Mouse (Mus musculus) kidney, adult 2 months (tissue): ENCODE measurements around the gene Clk2. TPM values are rescaled to one million over a fixed set of nuclear protein-coding genes. Genes with fewer than 3 reads are reported as not detected.

Source experiments
- DNase-seq: peaks from one replicate; pipeline ENCODE4 v3.0.0; 2021
- H3K27ac ChIP-seq: fragments of 200-500 bp; 2 replicates; pipeline ENCODE4 v1.5.1; 2012; ENCODE audit warnings: low read depth, low read length, control low read depth, inconsistent platforms; ENCODE audit not compliant: insufficient read depth
- H3K27me3 ChIP-seq: fragments of 200-500 bp; replicated peaks from 2 replicates; pipeline ENCODE4 v1.6.1; 2012; ENCODE audit warnings: mild to moderate bottlenecking, moderate library complexity, low read length, inconsistent platforms; ENCODE audit not compliant: control insufficient read depth, insufficient read depth
- H3K36me3 ChIP-seq: fragments of 200-500 bp; 2 replicates; pipeline ENCODE4 v1.6.1; 2012; ENCODE audit warnings: mild to moderate bottlenecking, moderate library complexity, low read length, inconsistent platforms; ENCODE audit not compliant: control insufficient read depth, insufficient read depth
- H3K4me1 ChIP-seq: fragments of 200-500 bp; 2 replicates; pipeline ENCODE4 v1.6.1; 2011; ENCODE audit warnings: low read length; ENCODE audit not compliant: control insufficient read depth, insufficient read depth
- H3K4me3 ChIP-seq: fragments of 200-500 bp; 2 replicates; pipeline ENCODE4 v1.5.1; 2011; ENCODE audit warnings: mild to moderate bottlenecking, low read depth, low read length, control low read depth; ENCODE audit not compliant: insufficient read depth
- CTCF ChIP-seq: fragments of 200-500 bp; conservative IDR thresholded peaks from 2 replicates; pipeline ENCODE4 v1.5.1; 2011; ENCODE audit warnings: low read depth, mild to moderate bottlenecking, control low read depth, low read length, moderate library complexity, mixed read lengths; ENCODE audit not compliant: insufficient read depth, insufficient read length
- POLR2A ChIP-seq: fragments of 200-500 bp; IDR thresholded peaks from one replicate; pipeline ENCODE4 v1.6.1; 2011; ENCODE audit warnings: low read depth, low read length, control low read depth
- WGBS: fragments of 180-500 bp; shearing (Covaris S2); methylation state at CpG from one replicate; pipeline ENCODE4 v1.1.7; 2018; 5-methylcytosine and 5-hydroxymethylcytosine counted together
- polyA plus RNA-seq: library from polyadenylated mRNA; depleted of rRNA; stranded (reverse); fragments of >200 nt; gene quantifications from 2 replicates; pipeline ENCODE4 v1.2.3, GENCODE M21; 2012

Clk2 gene
- polyA plus RNA-seq, 1 experiment, result 37.8 TPM

DNA sequence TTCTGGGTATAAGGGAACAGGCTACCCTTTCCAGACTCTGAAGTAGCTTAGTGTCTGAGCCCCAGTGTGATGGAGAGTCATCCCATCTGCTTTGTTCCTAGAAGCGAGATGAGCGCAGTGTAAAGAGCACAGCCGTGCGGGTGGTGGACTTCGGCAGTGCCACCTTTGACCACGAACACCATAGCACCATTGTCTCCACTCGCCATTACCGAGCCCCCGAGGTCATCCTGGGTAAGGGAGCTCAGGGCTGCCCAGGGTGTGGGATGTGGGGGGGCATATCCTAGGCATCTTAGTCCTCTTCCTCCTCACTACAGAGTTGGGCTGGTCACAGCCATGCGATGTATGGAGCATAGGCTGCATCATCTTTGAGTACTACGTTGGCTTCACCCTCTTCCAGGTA, 10.2 kb downstream of the Clk2 start:
- no peak for TF ChIP-seq CTCF
- no peak for TF ChIP-seq POLR2A
- Histone ChIP-seq H3K27me3 (no peaks in the 10 kb centered on the region), H3K27ac (no peak overlapping the region), H3K36me3 (peaks cover 4% of the 10 kb centered on the region), H3K4me1 (peaks cover 4% of the 10 kb centered on the region), H3K4me3 (no peak overlapping the region)
- DNase-seq, result no peak
- WGBS, result 89% methylated on average over 11 of the region's 11 CpGs

GRCm38 (mm10) chr3:89175544-89175943, 10.9 kb downstream of the Clk2 start:
- H3K36me3 ChIP-seq, result peaks cover 4% of the 10 kb centered on the region
- peaks cover 4% of the 10 kb centered on the region for H3K4me1 ChIP-seq
- no peaks in the 10 kb centered on the region for H3K27me3 ChIP-seq
- WGBS, result 91% methylated on average over 10 of the region's 10 CpGs
- no peak for DNase-seq
- H3K27ac ChIP-seq, result no peak overlapping the region
- TF ChIP-seq POLR2A, result no peak
- no peak for TF ChIP-seq CTCF
- no peak overlapping the region for H3K4me3 ChIP-seq

DNA sequence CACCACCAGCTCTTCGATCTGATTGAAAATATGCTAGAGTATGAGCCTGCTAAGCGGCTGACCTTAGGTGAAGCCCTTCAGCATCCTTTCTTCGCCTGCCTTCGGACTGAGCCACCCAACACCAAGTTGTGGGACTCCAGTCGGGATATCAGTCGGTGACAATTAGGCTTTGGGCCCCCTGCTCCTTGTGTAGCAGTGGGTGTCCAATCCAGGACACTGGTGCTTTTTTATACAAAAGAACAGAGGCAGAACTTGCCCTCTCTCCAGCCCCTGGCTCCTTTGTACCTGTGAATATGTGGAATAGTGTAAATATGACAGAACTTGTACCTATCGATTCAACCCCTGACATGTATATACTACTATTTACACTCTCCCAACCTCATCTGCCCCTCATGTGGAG, 11.8 kb downstream of the Clk2 start:
- Histone ChIP-seq H3K36me3 (peaks cover 4% of the 10 kb centered on the region), H3K4me3 (no peak overlapping the region), H3K27me3 (no peaks in the 10 kb centered on the region), H3K27ac (no peak overlapping the region), H3K4me1 (peaks cover 4% of the 10 kb centered on the region)
- TF ChIP-seq POLR2A, result no peak
- no peak for DNase-seq
- 74% methylated on average over 7 of the region's 7 CpGs for WGBS

GRCm38 (mm10) chr3:89177242-89178106, 12.9 kb downstream of the Clk2 start, which contains the start of gene Scamp3:
Gene Scamp3, plus strand, starts transcription at chr3:89177473.
- H3K27ac ChIP-seq, result peak within 1 kb of the TSS; percentile 71
- H3K4me3 ChIP-seq, result peak within 1 kb of the TSS; percentile 90
- DNase-seq, result peak; percentile 97
- H3K36me3 ChIP-seq, result peaks cover 2% of the 10 kb centered on the region
- TF ChIP-seq POLR2A (peak; percentile 30), CTCF (no peak)
- peaks cover 4% of the 10 kb centered on the region for H3K4me1 ChIP-seq
- under 1% methylated on average over 43 of the region's 43 CpGs for WGBS
- no peaks in the 10 kb centered on the region for H3K27me3 ChIP-seq

DNA sequence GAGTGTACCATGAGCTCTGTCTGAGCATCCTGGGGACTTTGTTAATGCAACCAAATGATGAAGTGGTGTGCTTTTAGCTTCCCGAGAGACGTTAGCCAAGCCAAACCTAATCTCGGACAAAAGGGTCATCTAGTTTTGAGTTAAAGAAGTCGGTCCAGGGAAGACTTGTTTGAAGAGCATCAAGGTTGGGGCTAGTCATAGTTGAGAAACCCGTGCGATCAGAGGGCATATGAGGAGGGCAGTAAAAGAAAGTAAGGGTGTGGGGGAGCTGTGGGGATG, 13.5 kb downstream of the Clk2 start:
- H3K36me3 ChIP-seq, result peaks cover 2% of the 10 kb centered on the region
- H3K4me3 ChIP-seq, result peak overlapping the region; percentile 90
- no peaks in the 10 kb centered on the region for H3K27me3 ChIP-seq
- peak overlapping the region; percentile 71; the same call in 1 of the 2 replicates for H3K27ac ChIP-seq
- 5% methylated on average over 6 of the region's 6 CpGs for WGBS
- DNase-seq, result no peak
- peaks cover 4% of the 10 kb centered on the region for H3K4me1 ChIP-seq
- TF ChIP-seq CTCF (no peak), POLR2A (no peak)

DNA sequence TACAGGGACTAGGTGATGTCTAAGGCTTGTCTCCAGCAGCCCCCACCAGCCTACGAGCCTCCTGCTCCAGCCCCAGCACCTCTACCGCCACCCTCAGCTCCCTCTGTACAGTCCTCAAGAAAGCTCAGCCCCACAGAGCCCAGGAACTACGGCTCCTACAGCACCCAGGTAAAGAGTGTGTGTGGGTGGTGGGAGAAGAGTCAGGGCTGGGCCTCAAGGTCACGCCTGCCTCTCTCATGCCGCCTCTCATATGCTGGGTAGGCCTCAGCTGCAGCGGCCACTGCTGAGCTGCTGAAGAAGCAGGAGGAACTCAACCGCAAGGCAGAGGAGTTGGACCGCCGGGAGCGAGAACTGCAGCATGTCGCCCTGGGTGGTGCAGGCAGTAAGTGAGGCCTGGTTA, 14.5 kb downstream of the Clk2 start:
- no peaks in the 10 kb centered on the region for H3K27me3 ChIP-seq
- H3K4me1 ChIP-seq, result peaks cover 4% of the 10 kb centered on the region
- TF ChIP-seq POLR2A (no peak), CTCF (no peak)
- H3K36me3 ChIP-seq, result peaks cover 2% of the 10 kb centered on the region
- H3K27ac ChIP-seq, result no peak overlapping the region
- H3K4me3 ChIP-seq, result no peak overlapping the region
- no peak for DNase-seq
- 88% methylated on average over 11 of the region's 11 CpGs for WGBS

- no peaks in the 10 kb centered on the region for H3K27me3 ChIP-seq
- no peak overlapping the region for H3K27ac ChIP-seq
- TF ChIP-seq POLR2A (no peak), CTCF (no peak)
- DNase-seq, result no peak
- H3K4me1 ChIP-seq, result peaks cover 4% of the 10 kb centered on the region
- H3K4me3 ChIP-seq, result no peak overlapping the region
- H3K36me3 ChIP-seq, result no peaks in the 10 kb centered on the region; the same call in 1 of the 2 replicates
- 92% methylated on average over 27 of the region's 27 CpGs for WGBS
Observed at GRCm38 (mm10) chr3:89181749-89182500, 17.3 kb downstream of the Clk2 start.
